Mouse (Mus musculus) right cerebral cortex, adult 2 months (tissue): ENCODE measurements around the gene Serpina1c.
"Not testable (repeated sequence)": the region's sequence is repeated elsewhere in the genome, so short reads cannot be mapped to it uniquely, and the experiment has no call there.

Experiments
- DNase-seq, 2 experiments: peaks; one replicate each; pipeline ENCODE4 v3.0.0; 2021 to 2022; ENCODE audit warnings: low spot score in 2 of 2

The Serpina1c gene

DNA sequence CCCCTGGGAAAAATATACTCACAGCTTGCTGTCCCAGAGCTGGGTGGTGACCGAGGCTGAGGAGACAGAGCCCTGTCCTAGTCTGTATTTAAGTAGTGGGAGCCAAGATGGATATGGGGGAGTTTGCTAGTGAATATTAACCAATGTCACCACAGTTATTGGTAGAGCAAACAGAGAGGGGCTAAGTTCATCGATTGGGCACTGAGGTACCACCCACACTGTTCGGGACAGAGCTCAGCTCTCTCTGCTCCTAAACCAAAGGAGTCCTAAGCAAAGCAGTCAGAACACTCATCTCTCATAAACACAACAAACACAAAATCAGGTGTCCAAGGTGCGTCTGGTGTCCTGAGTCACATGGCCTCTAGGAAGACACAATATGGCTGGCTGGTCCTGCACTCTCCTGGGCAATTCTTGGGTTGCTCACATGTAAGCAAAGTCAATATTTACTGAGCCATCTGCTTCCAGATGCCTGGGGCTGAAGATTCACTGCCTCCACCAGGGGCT is at the start of gene Serpina1c:
Serpina1c (minus strand) TSS at position 51 of the 504 bp plus-strand sequence.
- DNase-seq, result not testable (repeated sequence)

DNA sequence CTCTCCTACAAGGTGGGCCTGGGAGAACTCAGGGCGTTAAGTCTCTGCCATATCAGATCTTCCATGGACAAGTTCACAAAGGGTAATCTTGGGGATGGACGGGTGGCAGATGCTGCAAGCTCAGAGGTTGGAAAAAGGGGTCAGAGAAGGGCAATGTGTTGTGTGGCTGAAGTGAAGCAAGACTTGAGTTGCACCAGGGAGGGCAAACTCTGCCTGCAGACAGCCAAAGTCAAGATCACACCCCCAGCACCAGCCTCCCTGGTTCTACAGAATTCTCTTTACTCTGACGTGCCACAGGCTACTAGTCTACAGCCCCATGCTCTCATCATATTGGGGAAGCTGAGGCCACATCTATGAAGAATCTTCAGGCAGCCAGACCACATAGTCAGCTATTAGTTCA is 48.3 kb upstream of the Serpina1c start:
- not testable (repeated sequence) for DNase-seq

DNA sequence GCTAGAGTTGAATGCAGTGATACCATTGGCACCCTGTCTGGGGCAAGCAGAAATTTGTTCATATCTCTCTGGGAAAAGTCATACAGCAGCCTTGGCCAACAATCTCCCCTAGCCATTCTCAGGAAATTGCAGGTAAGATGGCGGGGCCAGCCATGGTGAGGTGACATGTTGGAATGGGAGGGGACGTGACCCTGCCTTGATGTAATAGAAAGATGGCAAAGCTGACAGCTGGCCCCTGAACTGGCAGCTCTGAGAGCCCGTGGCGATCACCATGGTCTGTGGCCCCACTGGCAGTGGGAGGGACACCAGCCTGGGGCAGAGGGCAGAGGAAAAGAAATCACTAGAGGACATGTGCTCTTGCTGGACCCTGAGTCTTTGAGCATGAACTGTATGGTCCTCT is 41.6 kb upstream of the Serpina1c start:
- no peak for DNase-seq

DNA sequence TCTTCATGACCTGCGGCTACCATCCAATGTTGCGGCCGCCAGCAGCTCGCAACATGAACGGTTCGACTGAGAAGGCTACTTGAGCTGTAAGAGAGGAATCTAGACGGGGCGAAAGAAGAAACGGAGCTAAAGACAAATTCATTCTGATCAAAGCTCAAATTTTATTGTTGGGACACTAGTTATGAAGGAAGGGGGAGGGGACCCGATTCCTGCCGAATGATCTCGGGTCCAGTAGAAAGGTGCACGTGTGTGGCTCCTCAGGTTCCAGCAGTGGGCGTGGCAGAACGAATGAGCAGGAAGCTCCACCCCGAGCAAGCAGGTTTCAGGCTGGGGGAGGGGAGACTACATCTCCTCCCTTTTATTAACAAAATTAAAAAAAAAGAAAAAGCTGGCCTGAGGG is 4.5 kb upstream of the Serpina1c start:
- not testable (repeated sequence) for DNase-seq

DNA sequence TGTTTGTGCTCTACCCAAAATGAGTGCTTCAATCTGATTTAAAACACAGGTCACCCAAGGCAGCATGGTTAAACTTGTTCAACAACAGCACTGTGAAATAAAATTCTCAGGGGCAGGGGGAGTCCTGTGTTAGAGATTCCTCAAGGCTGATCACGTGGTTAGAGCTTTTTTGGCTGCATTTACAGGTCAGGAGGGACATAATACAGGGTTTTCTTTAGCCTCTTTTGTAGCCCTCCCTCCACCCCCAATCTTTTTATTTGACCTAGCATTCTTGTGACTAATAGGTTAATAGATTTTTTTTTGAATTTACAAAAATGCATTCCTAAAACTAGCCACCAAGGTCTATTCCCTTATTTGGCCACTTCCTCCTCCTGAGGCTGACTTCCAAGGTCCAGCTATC is 3.1 kb upstream of the Serpina1c start:
- DNase-seq, result not testable (repeated sequence)

DNA sequence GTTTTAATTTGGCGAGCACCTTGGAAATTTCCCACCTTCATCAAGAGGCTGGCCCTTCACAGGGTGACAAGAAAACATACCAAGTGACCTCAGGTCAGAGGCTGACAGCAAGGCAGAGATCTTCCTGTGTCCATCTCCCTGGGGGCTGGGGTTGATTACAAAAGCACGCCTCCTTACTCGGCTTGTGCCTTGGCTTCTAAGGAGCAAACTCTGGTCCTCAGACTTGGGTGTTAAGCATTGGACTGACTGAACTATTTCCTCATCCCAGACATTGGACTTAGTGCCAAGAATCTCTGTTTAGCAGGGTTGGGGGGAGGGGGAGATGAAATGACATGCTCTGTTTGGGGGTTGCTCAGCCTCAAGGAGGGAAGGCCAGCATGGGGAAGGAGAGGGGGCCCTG is 2.8 kb downstream of the Serpina1c start:
- DNase-seq, result not testable (repeated sequence)

DNA sequence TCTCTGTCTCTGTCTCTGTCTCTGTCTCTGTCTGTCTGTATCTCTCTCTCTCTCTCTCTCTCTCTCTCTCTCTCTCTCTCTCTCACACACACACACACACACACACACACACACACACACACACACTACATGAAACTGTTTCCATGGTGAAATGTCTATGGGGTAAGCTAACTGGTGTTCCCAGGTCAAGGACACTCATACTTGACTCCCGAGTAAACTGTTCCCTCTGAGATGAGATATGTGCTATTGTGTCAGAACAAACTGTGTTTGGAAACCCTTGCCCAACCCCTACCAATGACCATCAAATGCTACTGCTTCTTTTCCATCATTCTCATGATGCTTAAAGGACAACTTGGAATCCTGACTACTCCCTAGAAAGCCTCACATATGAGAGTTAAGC is 37.8 kb downstream of the Serpina1c start:
- DNase-seq, result not testable (repeated sequence)

DNA sequence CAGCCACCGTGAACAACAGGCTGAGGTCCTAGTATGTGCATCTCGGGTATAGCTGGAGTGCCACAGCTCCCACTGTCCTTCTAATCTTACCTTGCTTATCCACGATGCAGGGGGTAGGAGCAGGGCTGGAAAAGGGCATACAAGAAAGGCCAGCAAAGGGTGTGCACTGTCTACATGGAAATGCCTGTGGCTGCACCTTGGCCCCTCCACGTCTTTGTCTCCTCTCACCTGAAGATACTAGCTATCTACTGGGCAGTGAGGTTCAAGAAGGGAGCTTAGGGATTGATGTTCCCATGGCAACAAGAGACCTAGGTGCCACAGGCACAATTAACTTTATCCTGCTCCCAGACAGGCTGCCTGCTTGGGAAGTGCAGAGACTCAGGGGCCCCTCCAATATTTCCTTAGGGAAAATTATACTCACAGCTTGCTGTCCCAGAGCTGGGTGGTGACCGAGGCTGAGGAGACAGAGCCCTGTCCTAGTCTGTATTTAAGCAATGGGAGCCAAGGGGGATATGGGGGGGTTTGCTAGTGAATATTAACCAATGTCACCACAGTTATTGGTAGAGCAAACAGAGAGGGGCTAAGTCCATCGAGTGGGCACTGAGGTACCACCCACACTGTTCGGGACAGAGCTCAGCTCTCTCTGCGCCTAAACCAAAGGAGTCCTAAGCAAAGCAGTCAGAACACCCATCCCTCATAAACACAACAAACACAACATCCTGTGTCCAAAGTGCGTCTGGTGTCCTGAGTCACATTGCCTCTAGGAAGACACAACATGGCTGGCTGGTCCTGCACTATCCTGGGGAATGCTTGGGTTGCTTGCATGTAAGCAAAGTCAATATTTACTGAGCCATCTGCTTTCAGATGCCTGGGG is 41.3 kb downstream of the Serpina1c start, which contains the start of gene Serpina1a:
Serpina1a (minus strand) TSS at position 462 of the 874 bp plus-strand sequence.
- not testable (repeated sequence) for DNase-seq

DNA sequence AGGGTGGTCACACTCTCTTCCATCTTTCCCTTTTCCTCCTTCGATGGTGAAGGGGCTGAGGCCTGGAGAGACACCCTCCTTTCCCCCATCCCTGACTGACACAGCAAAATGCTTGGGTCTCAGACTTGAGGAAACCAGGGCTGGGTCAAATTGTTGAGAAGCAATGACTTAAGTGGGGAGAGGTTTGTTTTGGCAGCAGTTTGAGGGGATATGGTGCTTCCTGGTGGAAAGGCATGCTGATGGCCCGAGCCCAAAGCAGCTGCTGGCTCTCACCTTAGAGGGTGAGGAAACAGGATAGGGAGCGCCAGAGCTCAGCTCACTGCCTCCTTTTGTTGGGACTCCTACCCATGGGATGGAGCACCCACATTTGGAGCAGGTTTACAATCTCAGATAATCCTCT is 43.7 kb downstream of the Serpina1c start:
- DNase-seq, result no peak

DNA sequence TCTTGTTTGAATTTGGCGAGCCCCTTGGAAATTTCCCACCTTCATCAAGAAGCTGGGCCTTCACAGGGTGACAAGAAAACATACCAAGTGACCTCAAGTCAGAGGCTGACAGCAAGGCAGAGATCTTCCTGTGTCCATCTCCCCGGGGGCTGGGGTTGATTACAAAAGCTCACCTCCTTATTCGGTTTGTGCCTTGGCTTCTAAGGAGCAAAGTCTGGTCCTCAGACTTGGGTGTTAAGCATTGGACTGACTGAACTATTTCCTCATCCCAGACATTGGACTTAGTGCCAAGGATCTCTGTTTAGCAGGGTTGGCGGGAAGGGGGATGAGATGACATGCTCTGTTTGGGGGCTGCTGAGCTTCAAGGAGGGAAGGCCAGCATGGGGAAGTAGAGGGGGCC is 44.1 kb downstream of the Serpina1c start:
- DNase-seq, result not testable (repeated sequence)

DNA sequence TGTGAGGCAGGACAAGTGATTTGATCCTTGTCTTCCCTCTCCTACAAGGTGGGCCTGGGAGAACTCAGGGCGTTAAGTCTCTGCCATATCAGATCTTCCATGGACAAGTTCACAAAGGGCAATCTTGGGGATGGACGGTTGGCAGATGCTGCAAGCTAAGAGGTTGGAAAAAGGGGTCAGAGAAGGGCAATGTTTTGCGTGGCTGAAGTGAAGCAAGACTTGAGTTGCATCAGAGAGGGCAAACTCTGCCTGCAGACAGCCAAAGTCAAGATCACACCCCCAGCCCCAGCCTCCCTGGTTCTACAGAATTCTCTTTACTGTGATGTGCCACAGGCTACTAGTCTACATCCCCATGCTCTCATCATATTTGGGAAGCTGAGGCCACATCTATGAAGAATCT is 45.1 kb downstream of the Serpina1c start:
- not testable (repeated sequence) for DNase-seq

DNA sequence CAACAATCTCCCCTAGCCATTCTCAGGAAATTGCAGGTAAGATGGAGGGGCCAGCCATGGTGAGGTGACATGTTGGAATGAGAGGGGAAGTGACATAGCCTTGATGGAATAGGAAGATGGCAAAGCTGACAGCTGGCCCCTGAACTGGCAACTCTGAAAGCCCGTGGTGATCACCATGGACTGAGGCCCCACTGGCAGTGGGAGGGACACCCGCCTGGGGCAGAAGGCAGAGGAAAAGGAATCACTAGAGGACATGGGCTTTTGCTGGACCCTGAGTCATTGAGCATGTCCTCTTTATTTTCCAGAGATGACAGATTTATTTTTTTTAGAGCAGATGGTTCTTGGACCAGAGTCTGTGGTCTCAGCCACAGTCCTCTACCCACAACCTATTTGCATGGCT is 51.7 kb downstream of the Serpina1c start:
- DNase-seq, result not testable (repeated sequence)
